Mouse (Mus musculus): ENCODE measurements around the gene Skap1.

DNA sequence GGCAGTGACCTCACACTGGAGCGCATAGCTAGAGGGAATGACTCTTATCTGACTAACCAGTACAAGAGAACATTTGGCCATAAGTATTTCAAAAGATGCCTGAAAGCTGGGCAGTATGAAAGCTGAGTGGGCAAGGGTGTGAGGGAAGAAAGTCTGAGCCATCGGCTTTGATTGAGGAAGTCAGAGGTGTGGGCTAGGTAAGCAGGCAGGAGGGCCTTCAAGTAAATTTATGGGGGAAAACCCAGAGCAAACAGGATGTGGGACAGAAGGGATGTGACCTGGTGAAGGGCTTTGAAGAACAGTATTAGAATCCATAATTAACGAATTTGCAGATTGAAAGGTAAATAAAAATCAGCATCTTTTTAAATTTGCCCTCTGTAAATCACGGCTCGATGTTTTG, 95.8 kb downstream of the Skap1 start:
- TF ChIP-seq CTCF (conservative IDR thresholded peaks at IDR 0.05; ENCODE audit: insufficient read depth, insufficient read length, low read depth, low read length) (no peak), POLR2A (IDR thresholded peaks at IDR 0.05; ENCODE audit: low read depth, low read length) (no peak)
